Mouse (Mus musculus): ENCODE data around the gene Chka.

The Chka gene

GRCm38 (mm10) chr19:3916727-3917126 is 65.2 kb downstream of the Chka start:
- DNase-seq (ENCODE audit: low spot score), result no peak

- no peak for DNase-seq (ENCODE audit: low spot score)
Measured at GRCm38 (mm10) chr19:3919928-3920327, 68.4 kb downstream of the Chka start.

DNA sequence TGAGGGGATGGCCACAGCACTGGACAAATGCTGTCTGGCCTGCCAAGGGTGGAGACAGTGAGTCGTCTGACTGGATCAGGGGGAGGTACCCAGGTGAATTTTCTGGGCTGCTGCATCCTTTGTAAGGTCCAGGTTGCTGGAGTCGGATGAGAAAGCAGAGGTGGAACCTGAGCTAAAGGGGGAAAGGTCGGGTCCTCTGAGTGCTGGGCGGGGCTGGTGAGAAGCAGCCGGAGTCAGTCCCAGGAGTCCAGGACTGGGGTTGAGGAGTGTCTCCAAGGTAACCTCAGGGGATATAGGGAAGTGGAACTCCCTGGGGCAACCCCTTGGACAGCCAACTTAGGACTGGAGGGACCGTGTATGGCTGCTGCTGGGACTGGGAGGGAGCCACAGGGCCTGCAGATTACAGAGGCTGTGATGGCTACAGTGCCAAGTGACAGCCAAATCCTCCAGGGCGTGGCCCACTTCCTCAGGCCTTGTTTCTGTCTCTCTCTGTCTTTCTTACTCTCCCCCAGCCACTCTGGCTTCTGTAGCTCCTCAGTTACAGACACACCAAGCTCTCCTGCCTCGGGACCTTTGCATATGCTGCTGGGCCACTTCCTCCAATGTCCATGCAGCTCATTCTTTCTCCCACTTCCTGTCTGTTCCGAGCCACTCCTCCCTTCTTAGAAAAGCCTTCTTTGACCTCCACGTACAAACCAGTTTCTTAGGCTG is 71.2 kb downstream of the Chka start:
- DNase-seq (ENCODE audit: low spot score), result no peak

DNA sequence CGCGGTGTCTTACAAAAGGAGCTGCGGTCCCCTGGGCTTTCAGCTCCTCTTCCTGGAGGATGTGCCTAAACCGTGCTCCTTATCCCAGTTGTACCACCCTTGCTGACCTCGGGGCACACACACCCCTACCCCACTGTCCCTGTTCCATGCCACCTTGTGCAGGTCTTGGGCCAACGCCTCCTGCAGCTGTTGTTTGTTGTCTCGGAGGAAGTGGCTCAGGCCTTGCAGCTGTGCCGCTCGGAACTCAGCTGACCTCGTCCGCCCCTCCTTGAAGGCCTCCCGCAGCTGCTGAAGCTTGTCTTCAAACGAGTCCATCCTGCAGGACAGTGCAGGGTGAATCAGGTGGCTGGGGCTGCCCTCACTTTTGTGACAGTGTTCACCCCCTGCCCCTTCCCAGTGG is 72.0 kb downstream of the Chka start:
- no peak for DNase-seq (ENCODE audit: low spot score)

DNA sequence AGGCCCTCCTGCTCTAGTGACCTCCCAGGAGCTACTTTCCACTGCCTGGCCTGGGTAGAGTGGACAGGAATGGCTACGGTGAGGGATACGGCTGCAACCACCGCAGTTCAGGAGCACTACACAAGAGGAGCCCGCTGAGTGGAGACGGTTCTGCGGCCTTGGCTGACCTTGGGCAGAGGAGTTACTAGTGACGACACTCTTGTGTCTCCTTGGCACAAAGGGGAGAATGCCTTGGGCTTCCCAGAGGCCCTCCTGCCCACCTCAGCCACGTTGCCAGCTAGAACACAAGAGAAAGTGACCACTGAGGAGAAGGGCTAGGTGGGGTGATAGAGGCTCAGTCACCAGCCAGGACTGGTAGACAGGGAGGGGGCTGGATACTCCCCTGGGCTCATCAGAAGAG is 72.6 kb downstream of the Chka start:
- no peak for DNase-seq (ENCODE audit: low spot score)

- DNase-seq (ENCODE audit: low spot score), result no peak
Measured at GRCm38 (mm10) chr19:3924868-3925267, 73.3 kb downstream of the Chka start.

- DNase-seq (ENCODE audit: low spot score), result no peak
Measured at GRCm38 (mm10) chr19:3925859-3926258, 74.3 kb downstream of the Chka start.

DNA sequence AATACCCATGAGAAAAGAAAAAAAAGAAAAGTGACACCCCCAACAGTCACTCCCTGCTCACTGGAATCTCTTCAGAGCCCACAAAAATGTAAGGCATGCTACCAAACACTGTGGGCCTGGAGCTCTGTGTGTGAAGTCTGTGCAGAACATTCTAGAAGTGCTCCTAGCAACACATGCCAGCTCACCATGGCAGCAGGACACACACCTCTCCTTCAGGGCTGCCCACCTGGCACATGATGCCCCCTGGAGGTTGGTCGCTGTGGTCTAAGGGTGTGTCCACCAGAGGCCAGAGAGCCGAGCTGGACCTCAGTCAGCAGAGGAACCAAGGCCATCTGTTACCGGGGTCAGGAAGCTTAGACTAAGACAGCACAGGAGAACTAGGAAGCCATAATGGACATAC is 74.7 kb downstream of the Chka start:
- DNase-seq (ENCODE audit: low spot score), result no peak

GRCm38 (mm10) chr19:3926685-3927084 is 75.1 kb downstream of the Chka start:
- DNase-seq (ENCODE audit: low spot score), result no peak

GRCm38 (mm10) chr19:3927989-3928388 is 76.4 kb downstream of the Chka start:
- no peak for DNase-seq (ENCODE audit: low spot score)

DNA sequence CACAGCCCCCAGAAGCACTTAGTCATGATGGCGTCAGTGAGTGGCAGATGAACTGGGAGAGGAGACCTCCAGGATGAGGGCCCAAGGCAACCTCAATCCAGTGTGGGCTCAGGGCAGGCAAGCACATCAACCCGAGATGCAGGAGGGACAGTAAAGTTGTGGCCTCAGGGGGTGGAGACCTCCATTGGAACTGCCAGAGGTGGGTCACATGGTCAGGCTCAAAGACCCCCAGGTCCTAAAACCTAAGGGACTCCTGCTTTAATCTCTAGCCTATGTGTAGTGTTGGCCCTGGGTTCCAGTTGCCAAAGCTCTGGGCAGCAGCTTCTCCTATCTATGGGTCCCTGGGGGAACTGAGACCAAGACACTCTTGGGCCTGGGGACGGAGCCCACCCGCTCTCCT is 77.2 kb downstream of the Chka start:
- DNase-seq (ENCODE audit: low spot score), result no peak

DNA sequence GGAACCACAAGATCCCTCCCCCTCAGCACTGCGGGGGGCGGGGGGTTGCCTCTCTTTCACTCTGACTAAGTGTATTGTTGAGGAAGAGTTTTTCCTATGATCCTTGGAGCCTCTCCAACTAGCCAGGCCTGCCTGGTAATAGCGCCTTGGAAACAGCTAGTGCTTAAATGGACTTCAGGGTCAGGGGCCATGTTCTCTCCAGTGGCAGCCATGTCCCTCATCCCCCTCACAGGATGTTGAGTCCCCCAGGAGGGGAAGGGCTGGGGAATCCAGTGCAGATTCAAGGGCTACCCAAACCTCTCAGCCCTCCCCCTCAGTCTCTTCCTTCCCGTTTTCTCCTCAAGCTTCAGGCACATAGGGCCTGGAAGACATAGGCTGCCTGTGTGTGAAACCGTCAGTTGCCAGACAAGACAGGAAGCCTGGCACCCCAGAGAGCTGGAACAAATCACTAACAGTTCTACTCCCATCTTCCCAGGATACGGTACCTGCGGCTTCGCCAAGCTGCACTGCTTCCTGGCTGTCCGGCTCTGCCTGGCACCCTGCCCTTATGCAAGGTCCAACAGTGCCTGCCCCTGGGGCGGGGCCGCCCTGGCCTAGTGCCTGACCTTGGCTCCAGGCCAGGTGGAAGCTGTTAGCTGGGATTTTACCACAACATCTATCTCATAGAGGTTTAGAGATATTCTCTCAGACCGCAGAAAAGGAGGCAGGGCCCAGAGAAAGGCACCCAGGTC is 77.8 kb downstream of the Chka start, which contains the start of gene Aldh3b1:
TSS of gene Aldh3b1 (minus strand) at position 598 of the 731 bp plus-strand sequence.
- no peak for DNase-seq (ENCODE audit: low spot score)

GRCm38 (mm10) chr19:3930262-3931057 is 78.9 kb downstream of the Chka start:
- no peak for DNase-seq (ENCODE audit: low spot score)

DNA sequence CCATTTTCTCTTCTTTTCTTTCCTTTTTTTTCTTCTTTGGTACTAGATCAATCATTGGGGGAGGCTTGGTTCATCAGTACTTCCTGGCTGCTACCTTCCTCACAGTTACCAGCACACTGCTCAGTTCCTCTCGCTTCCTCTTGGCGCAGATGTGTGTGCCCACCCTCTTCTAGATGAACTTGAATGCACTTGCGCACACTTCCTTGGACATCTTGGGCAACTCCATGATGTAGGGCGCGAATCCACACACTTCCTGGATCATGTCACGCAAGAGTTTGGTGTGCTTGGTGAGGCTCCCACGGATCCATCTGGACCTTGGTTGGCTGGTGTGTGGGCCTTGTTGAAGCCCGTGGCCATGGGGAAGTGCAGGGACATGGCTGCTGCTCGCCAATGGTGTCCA is 80.1 kb downstream of the Chka start:
- DNase-seq (ENCODE audit: low spot score), result no peak

GRCm38 (mm10) chr19:3935032-3935895 is 83.7 kb downstream of the Chka start, which contains the start of gene Unc93b1:
Unc93b1 (plus strand) TSS chr19:3935186.
- peak; percentile 35 for DNase-seq (ENCODE audit: low spot score)

GRCm38 (mm10) chr19:3935896-3936850 is 84.6 kb downstream of the Chka start:
- DNase-seq (ENCODE audit: low spot score), result no peak

- no peak for DNase-seq (ENCODE audit: low spot score)
Measured at GRCm38 (mm10) chr19:3942315-3942714, 90.7 kb downstream of the Chka start.

- DNase-seq (ENCODE audit: low spot score), result peak; percentile 74
Measured at GRCm38 (mm10) chr19:3942986-3943735, 91.6 kb downstream of the Chka start.
